Mouse (Mus musculus): ENCODE data around the gene Fam172a. TPM values are rescaled to one million over a fixed set of nuclear protein-coding genes. Genes with fewer than 3 reads are reported as not detected.
"Not testable (repeated sequence)": the region's sequence is repeated elsewhere in the genome, so short reads cannot be mapped to it uniquely, and the experiment has no call there.

The Fam172a gene
- total RNA-seq (2021), result 10 to 100 TPM; 12.4 to 17.3 TPM
- long read RNA-seq, experiment 1, transcript Fam172a-201 (10 exons, 3,892 nt), result major isoform, 16 of 21 reads
- long read RNA-seq, experiment 1, partial matches to known transcripts, result 0 of 21 reads
- long read RNA-seq, experiment 1, other reads (novel, unspliced or antisense), result 2 of 21 reads
- long read RNA-seq, experiment 2, transcript Fam172a-201 (10 exons, 3,892 nt), result major isoform, 9 of 22 reads
- long read RNA-seq, experiment 2, transcript Fam172a-203 (11 exons, 1,436 nt), result minor isoform, 5 of 22 reads
- long read RNA-seq, experiment 2, partial matches to known transcripts, result 0 of 22 reads
- long read RNA-seq, experiment 2, other reads (novel, unspliced or antisense), result 7 of 22 reads

- not testable (repeated sequence) for DNase-seq
These were observed at the start of gene Fam172a for GRCm38 (mm10) chr13:77701733-77702132. TSS of gene Fam172a (plus strand) at chr13:77702033.

GRCm38 (mm10) chr13:77688651-77689050, 13.2 kb upstream of the Fam172a start:
- no peak for DNase-seq

- peak; percentile 92 for DNase-seq
These were observed 6.7 kb downstream of the Fam172a start for GRCm38 (mm10) chr13:77708514-77709013.

GRCm38 (mm10) chr13:77717499-77717898, 15.7 kb downstream of the Fam172a start:
- DNase-seq, result no peak

- DNase-seq, result no peak
These were observed 41.0 kb downstream of the Fam172a start for GRCm38 (mm10) chr13:77742822-77743221.

- no peak for DNase-seq
These were observed 75.8 kb downstream of the Fam172a start for GRCm38 (mm10) chr13:77777606-77778005.

- DNase-seq, result not testable (repeated sequence)
These were observed 105.5 kb downstream of the Fam172a start for GRCm38 (mm10) chr13:77807341-77807740.

- DNase-seq, result no peak
These were observed 108.6 kb downstream of the Fam172a start for GRCm38 (mm10) chr13:77810449-77810848.

- no peak for DNase-seq
These were observed 124.3 kb downstream of the Fam172a start for GRCm38 (mm10) chr13:77826138-77826537.

GRCm38 (mm10) chr13:77843017-77843654, 141.3 kb downstream of the Fam172a start:
- no peak for DNase-seq

- no peak for DNase-seq
These were observed 147.0 kb downstream of the Fam172a start for GRCm38 (mm10) chr13:77848868-77849267.

GRCm38 (mm10) chr13:77864804-77865203, 163.0 kb downstream of the Fam172a start:
- DNase-seq, result no peak

GRCm38 (mm10) chr13:77868314-77868713, 166.5 kb downstream of the Fam172a start:
- DNase-seq, result no peak

- no peak for DNase-seq
These were observed 176.3 kb downstream of the Fam172a start for GRCm38 (mm10) chr13:77878120-77878519.

GRCm38 (mm10) chr13:77878545-77878944, 176.7 kb downstream of the Fam172a start:
- DNase-seq, result no peak

GRCm38 (mm10) chr13:77897619-77898018, 195.8 kb downstream of the Fam172a start:
- no peak for DNase-seq

- no peak for DNase-seq
These were observed 196.4 kb downstream of the Fam172a start for GRCm38 (mm10) chr13:77898066-77898796.

GRCm38 (mm10) chr13:77899725-77900124, 197.9 kb downstream of the Fam172a start:
- DNase-seq, result no peak

GRCm38 (mm10) chr13:77900843-77901242, 199.0 kb downstream of the Fam172a start:
- no peak for DNase-seq

GRCm38 (mm10) chr13:77909184-77909583, 207.4 kb downstream of the Fam172a start:
- no peak for DNase-seq

GRCm38 (mm10) chr13:77922834-77923233, 221.0 kb downstream of the Fam172a start:
- DNase-seq, result no peak

- no peak for DNase-seq
These were observed 255.8 kb downstream of the Fam172a start for GRCm38 (mm10) chr13:77957611-77958010.

Measured in gastrocnemius, postnatal 10 days (tissue).